Mouse (Mus musculus): Measurements from ENCODE around the gene Plxnb2.

Gene Plxnb2

DNA sequence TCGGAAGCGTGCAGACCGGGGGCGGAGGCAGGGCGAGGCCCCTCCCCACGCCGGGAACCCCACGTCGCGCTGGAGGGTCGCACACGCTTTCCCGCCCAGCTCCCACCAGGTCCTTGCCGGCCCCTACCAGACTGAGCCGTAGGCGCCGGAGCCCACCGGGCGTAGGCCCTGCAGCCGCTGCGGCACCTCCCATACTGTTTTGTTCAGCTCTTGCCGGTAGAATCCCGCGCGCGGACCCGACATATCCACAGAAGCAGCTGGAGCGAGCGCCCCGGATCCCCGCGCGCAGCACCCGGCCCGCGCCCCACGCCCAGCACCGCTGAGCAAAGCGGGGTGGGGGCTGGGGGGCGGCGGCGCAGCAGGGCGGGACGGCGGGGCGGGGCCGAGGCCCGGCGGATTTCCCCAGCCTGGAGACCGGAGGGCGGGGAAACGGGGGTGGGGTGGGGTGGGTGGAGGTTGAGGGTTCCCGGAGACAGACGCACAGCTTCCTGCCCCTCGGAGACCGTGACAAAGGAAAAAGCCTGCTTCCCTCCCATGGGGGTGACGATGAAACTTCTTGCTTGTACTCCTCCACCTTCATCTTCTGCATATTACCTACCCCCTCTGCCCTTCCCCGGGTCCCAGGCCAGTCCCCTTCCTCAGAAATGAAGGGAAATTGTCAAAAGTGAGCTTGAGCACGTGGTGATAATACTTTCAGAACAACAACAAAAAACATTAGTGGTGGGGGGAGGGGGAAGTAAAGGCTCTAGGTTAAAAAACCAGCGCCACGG lies 31.1 kb downstream of the Plxnb2 start, which contains the start of gene Mapk11:
Gene Mapk11 (minus strand): TSS at position 358 of the 770 bp plus-strand sequence.
- peak; percentile 54 for DNase-seq (ENCODE audit: low spot score)

DNA sequence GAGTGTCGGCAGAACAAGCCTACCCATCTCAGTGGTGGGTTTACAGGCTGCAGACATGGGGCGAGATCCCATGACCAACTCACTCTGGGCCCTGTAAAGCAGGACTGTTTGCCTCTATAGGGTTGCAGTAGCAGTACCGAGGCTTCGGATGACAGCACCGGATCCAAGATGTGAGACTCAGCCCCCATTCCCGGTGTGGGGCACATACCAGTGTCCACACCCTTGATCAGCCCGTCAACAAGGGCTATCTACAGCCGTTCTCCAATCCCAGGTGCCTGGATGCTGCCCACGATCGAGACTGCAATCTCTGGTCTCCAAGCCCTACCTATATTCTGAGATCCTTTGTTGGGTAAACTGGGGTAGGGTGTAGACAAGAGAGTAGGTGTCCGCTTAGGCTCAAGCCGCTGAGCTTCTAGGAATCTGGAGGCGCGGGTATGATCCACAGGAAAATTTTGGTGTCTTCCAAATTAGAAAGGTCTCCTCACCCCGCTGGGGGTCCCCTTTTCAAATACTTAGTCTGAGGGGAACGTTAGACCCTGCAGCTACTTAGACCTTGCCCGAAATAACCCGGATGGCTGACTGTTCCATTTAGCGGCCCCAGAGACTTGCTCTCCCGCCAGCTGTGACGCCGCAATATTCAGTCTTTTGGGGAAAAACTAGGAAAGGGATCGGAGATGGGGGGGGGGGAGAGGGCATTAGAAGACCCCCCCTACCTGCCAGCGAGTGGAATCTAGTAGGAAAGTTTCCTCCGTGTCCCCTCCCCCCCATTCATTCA lies 31.9 kb downstream of the Plxnb2 start:
- peak; percentile 59 for DNase-seq (ENCODE audit: low spot score)

DNA sequence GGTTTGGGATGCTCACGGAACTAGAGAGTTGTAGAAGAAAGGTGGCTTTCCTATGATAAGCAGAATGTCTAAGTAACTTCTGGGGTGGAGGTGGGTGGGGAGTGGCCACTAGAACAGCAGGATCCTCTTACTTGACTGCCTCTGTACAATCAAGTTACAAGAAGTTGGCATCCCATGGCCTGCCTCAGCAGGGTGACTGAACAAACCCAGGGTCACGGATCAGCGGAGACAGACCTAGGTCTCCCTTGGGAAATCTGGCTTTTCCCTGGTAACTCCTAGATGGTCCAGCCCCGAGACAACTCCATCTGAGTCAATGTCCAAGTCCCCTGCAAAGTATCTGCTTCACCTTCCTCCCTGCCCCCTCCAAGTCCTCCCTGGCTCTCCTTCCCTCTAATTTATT lies 32.7 kb downstream of the Plxnb2 start:
- DNase-seq (ENCODE audit: low spot score), result no peak

DNA sequence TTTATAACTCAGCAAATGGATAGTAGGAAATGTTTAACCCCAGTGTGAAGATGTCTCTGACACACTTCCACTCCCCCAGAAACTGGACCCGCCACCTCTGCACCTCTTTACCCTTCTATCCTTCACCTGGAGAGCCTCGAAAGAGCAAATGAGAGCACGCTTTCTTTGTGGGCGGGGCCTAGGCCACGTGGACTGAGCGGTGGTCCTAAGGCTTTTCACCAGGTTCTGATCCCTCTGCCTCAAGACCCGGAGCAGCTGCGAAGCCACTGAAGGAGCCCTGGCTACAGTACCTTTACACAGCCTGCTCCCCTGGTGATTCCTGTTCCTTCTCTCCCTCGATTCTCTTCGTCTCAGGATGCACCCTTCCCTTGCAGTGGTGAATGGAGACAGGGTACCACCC lies 33.1 kb downstream of the Plxnb2 start:
- DNase-seq (ENCODE audit: low spot score), result no peak

DNA sequence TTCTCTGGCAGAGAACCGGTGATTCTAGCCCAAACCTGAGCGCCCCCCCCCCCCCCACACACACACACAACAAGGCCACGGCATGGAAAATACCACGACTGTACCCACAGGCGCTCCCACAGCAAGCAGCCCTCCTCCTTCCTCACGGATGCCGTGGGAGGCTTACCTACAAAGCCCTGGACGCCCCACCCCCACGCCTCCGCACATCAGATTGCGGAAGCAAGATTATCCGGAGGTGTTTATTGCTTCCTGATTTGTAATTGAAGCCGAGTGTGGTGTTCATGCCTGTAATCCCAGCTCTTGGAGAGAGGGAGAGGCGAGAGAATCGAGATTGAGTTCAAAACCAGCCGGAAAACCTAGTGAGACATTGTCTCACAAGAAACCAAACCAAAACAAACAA lies 33.6 kb downstream of the Plxnb2 start:
- peak; percentile 29 for DNase-seq (ENCODE audit: low spot score)

DNA sequence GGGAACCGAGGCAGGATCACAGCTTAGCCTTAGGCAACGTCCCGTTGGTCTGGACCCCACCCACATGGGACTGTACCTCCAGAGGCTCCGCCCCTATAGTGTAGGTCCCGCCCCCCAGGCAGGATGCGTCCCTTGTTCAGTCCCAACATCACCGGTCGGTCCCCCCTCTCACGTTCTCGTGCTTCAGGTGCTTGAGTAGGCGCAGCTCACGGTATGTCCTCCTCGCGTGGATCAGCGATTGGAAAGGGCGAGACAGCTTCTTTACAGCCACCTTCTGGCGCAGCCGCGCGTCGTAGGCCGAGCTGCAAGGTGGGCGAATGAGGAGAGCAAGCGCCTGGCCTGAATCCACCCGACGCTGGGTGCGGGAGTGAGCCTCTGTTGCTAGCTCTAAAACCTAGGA lies 34.1 kb downstream of the Plxnb2 start:
- peak; percentile 64 for DNase-seq (ENCODE audit: low spot score)

DNA sequence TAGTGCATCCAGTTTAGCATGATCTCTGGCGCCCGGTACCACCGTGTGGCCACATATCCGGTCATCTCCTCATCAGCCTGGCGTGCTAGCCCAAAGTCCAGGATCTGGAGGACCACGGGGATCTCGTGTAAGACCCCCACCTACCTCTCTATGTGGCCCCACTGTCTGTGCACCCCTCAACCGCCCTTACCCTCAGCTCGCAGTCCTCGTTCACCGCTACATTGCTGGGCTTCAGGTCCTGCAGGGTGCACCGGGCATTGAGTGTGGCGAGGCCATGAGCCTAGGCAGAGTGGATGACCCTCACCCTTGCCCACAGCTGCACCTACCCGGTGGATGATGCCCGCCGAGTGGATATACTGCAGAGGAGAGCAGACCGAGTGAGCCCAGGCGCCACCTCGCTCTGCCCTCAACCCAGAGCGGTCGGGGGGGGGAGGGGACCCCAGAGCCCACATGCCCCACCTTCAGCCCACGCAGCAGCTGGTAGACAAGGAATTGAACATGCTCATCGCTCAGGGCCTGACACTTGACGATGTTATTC lies 34.7 kb downstream of the Plxnb2 start:
- DNase-seq (ENCODE audit: low spot score), result no peak

DNA sequence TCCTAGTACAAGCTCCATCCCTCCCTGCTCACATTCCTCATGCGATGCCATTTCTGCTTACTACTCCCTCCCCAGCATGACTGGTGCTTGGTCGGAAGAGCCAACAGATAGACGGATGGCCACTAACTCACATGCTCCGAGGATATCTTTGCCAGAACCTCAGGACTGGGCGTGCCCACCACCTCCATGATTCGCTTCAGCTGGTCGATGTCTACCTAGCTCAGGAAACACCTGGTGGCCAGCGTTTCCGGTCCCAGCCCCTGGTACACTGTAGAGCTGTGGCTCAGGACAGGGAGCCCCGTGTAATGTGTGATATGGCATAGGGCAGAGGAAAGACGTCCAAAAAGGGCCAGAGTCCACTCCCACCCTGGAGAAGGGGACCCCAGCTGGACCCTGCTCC lies 35.6 kb downstream of the Plxnb2 start:
- no peak for DNase-seq (ENCODE audit: low spot score)

DNA sequence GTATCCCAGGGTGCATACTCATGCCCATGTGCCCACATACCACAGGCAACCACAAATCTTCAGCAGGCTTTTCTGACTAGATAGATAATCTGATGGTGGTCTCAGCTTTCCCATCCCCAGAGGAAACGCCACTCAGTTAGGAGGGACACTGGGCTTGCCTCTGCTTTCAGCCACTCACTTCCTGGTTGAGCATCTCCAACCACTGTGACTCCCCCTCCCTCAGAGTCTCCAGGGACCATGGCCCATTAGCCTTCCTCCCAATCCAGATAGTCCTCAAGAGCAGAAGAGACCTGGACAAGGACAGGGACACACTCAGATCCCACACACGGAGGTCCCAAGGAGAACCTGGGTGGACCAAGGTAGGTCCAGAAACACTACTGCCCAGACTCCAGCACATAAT lies 37.5 kb downstream of the Plxnb2 start:
- no peak for DNase-seq (ENCODE audit: low spot score)

DNA sequence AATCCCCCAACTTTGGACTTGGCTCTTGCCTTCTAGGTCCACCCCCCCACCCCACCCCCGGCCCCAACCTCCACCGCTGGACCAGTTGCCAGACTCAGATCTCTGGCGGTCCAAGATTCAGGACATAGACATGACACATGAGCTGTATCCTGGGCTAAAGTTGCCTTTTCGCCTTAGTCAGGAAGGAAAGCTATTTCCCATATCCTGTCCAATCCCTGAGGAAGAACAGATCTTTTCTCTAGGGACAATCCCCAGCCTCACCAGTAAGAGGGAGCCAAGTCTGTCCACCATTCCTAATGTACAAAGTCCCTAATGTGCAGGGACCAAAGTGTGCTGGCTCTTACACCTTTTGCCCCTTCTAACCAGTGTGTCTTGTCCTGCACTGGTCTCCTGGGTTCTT lies 38.7 kb downstream of the Plxnb2 start:
- no peak for DNase-seq (ENCODE audit: low spot score)

DNA sequence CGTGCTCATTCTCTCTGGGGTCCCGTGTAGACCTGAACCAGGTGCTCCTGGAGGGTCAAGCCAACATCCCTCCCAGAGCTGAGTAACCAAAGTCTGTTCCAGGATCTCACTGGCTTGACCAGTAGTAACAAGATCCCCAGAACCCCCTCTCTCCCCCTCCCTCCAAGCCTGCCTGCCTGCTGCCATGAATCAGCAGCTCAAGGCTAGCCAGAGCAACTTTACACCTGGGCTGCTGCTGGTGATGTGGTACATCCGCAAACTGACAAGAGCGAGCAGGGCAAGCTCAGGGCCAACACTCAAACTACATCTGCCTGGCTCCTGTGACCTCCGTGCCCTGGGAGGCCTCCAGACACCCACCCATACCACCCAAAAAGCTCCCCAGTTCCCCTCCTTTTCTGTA lies 39.1 kb downstream of the Plxnb2 start:
- DNase-seq (ENCODE audit: low spot score), result peak; percentile 21

DNA sequence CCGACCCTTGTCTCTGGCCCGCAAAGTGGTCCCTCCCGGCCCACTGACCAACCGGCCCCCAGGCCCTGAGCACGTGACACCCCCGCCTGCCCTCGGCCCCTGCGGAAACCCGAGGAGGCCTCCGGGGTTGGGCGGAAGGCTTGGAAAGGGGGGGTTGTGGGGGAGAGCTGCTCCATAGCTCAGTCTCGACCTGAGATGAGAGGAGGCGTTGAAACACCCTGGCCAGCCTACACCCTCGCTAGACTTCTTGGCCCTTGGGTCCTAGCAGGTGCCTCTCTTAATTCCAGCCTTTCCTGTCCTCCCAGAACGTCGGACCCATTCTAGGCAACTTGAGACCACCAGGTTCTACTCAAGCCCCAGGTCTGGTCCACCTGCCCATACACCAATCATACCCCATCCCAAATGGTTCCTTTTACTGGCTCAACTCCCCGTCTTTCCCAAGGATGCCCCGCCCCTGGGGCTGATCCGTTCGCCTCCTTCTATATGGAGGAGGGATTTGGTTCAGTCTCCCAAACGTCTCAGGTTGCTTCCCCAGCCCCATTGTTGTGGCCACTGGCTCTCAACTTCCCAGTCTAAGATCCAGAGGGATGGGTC lies 39.8 kb downstream of the Plxnb2 start, which contains the start of gene Mapk12:
Gene Mapk12 (minus strand): TSS at position 45 of the 594 bp plus-strand sequence.
- DNase-seq (ENCODE audit: low spot score), result peak; percentile 83

DNA sequence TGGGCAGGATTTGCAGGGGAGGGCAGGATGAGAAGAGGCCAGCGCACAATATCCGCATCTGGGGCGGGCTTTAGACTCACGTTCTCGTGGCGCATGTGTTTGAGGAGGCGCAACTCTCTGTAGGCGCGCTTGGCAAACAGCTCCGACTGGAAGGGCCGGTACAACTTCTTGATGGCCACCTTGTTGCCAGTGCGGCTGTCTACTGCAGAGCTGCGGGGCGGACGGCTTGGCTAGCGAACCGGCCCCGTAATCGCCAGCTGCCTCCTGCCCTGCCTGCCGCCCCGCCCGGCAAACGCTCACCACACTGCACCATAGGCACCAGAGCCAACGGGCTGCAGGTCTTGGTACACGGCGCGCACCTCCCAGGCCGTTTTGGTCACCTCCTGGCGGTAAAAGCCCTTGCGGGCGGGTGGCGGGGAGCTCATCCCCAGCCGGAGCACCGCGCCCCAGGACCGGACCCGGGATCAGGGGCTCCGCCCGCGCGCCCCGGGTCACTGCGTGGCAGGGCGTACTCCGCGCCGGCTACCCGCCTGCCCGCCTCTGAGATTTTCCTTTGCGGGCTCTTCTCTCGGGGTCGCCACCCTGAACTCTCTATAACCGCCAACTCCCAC lies 40.4 kb downstream of the Plxnb2 start:
- peak; percentile 61 for DNase-seq (ENCODE audit: low spot score)

DNA sequence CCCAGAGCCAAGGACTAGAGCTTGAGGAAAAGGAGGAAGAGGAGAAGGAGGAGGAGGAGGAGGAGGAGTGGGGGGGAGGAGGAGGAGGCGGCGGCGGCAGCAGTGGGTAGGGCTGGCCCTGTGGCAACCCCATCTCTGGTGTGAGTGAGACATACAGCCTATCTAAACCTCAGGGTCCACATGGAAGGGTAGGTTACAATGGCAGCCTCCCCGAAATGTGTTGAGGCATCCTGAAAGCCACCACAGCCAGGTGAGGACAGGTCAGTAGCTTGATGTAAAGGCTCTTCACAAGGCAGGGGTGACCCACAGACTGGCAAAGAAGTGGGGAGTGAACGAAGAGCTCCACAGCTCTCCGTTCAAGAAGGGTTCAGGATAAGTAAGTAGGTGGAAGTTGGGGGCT lies 42.1 kb downstream of the Plxnb2 start:
- DNase-seq (ENCODE audit: low spot score), result no peak

DNA sequence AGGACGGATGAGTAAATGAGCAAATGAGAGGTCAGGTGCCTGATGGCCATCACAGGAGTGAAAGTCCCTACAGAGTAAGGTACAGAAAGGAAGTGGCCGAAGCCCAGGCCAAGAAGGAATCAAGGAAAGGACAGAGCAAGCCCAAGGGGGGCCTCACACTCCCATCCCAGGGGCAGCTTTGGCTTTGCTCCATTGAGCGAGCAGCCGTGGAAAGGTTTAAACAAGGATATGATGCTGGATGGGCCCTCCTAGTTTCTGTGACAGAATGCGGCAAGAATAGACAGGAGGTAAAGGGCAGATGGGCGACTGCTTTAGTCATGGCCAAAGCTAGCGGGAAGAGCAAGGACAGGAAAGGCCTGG lies 42.6 kb downstream of the Plxnb2 start:
- DNase-seq (ENCODE audit: low spot score), result no peak

DNA sequence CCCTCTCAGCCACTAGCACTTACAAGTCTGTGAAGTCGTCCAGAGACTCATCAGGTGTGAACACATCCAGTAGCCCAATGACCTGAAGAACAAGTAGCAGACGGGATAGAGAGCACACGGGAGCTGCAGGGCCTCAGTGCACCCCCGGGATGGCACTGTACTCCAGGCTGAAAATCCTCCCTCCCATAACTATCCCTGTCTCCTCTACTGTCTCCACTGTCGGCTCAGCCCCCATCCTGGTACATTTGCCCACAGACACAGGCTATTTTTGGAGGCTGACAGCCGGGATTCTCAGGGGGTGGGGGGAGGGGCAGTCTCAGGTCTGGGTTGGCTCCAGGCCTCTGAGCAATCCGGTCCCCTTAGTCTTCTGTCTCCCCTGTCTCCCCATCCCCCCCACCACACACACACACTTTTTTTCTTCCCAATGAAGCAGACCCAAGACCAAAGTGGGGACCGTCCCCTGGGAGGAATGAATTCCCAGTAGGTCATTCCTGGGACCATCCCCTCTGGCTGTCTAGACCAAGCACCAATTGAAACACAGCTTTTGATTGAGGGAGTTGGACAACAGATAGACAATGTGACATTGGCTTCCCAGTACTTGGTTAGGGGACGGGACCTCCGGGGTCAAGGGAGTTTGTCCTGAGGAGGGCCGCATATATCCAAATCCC lies 43.1 kb downstream of the Plxnb2 start:
- DNase-seq (ENCODE audit: low spot score), result no peak

DNA sequence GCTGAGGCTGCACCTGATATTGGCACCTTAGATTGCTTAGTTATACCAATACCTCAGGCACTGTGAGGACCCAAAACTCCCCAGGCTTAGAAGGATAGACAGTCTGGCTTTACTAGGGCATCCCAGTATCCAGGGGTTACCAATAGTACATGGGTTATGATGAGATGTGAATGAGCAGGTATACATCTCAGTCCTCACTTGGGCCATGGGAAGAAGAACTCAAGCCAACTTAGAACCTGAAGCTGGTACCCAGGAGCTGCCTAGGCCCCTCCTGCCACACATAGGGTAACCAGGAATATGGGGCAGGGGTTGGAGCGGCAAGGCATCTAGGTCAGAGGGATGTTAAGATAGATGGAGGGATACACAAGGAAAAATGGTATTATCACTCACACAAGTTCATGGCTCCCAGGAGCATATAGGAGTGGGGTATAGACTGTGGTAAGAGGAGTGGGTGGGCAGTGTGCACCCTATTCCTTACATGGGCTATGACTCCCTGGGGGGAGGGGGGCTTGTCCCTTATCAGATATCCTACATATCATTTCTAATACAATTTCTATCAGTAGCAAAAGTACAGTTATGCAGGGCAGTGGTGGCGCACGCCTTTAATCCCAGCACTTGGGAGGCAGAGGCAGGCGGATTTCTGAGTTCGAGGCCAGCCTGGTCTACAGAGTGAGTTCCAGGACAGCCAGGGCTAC lies 44.0 kb downstream of the Plxnb2 start:
- no peak for DNase-seq (ENCODE audit: low spot score)

DNA sequence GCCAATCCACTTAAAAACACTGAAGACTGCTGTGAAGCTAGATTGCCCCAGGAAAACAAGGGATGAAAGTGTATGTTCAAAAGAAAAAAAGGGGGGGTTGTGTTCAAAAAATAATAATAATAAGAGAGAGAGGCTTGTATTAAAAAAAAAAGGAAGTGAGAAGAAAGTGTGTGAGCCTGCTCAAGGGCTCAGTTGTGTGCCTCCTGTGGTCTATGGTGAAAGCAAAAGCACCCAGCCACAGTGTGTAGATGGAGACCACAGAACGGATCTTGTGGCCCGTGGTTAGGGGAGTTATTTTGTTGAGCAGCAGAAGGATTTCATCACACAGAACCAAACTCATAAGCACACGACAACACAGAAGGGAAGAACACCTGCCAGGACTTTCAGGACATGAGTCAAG lies 49.3 kb downstream of the Plxnb2 start:
- no peak for DNase-seq (ENCODE audit: low spot score)

DNA sequence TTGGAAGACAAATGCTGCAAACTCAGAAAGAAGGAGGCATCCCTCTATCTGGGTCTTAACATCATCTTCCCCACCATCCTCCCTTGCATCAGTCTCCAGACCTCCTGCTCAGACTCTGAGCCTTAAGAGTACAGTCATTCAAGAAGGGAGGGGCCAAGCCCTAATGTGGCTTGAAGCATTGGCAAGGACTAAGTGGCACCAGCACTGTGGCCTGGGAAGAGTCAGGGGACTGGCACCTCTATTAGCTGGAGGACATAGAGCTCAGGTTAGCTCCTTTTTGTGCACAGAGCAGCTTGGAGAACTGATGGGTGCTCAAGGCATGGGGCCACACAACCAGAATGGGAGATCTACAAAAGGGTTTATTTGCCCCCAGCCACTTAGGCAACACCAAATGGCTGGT lies 50.3 kb downstream of the Plxnb2 start:
- DNase-seq (ENCODE audit: low spot score), result no peak

DNA sequence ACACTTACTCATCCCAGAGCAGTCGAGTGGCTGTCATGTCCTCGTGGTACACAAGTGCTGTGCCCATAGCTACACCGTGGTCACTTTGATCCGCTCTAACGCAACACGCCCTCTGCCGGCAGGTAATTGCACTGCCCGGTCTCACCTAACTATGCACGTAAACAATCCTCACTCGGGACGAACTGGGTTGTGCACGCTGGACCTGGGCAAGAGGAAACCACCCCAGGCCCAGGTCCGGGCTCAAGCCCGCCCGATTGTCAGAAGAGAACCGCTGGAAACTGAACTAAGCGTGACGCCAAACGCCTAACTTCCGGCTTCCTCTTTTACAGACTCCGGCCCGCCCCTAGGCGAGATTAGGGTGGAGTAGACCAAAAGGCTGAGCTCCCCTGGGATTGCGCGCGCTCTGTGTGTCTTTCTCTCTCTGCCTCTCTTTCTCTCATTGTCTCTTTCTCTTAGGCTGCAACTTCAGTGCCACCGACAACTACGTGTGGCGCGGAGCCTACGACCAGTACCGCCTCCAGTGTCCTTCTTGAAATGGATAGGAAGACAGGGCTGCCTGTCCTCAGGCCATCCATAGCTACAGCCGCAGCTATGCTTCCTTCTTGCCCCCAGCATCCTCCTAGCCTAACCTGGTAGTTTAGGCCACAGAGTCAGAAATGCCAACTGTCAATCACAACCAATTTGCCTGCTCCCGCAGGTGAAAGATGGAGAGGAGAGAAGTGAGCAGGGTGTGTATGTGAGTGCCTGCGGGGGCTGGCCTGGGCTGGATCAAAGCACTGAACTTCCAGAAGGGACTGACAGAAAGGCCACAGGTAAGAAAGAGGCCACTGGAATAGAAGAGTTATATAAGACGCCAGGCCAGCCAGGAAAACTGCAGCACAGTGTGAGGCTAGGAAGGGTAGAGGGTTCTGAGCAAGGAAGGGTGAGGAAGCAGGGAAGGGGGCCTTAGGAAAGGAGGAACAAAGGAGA lies 51.9 kb downstream of the Plxnb2 start, which contains the start of gene Hdac10:
Gene Hdac10 (minus strand): TSS at position 319 of the 969 bp plus-strand sequence.
- DNase-seq (ENCODE audit: low spot score), result peak; percentile 89

All from embryo, embryonic 10.5 days (tissue).